Mouse (Mus musculus): ENCODE results near the gene 4931400O07Rik.

4931400O07Rik gene

GRCm38 (mm10) chrX:62467691-62468090 lies at the start of gene 4931400O07Rik:
TSS of gene 4931400O07Rik (plus strand) at chrX:62467991.
- no peak for DNase-seq (ENCODE audit: low read depth, low spot score)

Measured in embryo, embryonic 11.5 days (tissue).